Mouse (Mus musculus) hindbrain, embryonic 14.5 days (tissue): ENCODE measurements at regions not wholly inside any gene's neighbourhood (a gene's known extent, or its start where the extent isn't known, plus 50 kb on each side); places are given as distances from the start of the nearest gene placed in this dataset.
"Not testable (repeated sequence)": the region's sequence is repeated elsewhere in the genome, so short reads cannot be mapped to it uniquely, and the experiment has no call there.

ENCODE experiments used
- ATAC-seq: fragments of 200-750 bp; cut with Nextera tagmentation; 2 replicates; pipeline ENCODE4 v1.8.0; 2017; ENCODE audit warnings: moderate number of reproducible peaks, mild to moderate bottlenecking, moderate TSS enrichment, moderate library complexity; ENCODE audit not compliant: low FRiP score
- DNase-seq: peaks from one replicate; pipeline ENCODE4 v3.0.0-alpha.2; 2015; ENCODE audit warnings: low spot score
- H3K27ac ChIP-seq: fragments of 300-500 bp; sonication (generic); 2 replicates; pipeline ENCODE4 v1.5.1; 2014; ENCODE audit warnings: mild to moderate bottlenecking, moderate library complexity
- H3K27me3 ChIP-seq: fragments of 300-500 bp; sonication (generic); 2 replicates; pipeline ENCODE4 v1.6.1; 2014; ENCODE audit warnings: mild to moderate bottlenecking, low read length, mixed read lengths; ENCODE audit not compliant: control insufficient read depth, insufficient read depth
- H3K36me3 ChIP-seq: fragments of 300-500 bp; sonication (generic); replicated peaks from 2 replicates; pipeline ENCODE4 v1.6.1; 2014; ENCODE audit not compliant: control insufficient read depth, insufficient read depth
- H3K4me1 ChIP-seq: fragments of 300-500 bp; sonication (generic); replicated peaks from 2 replicates; pipeline ENCODE4 v1.6.1; 2014; ENCODE audit warnings: antibody characterized with exemption, low read length, mixed read lengths; ENCODE audit not compliant: control insufficient read depth, insufficient read depth
- H3K4me2 ChIP-seq: fragments of 300-500 bp; sonication (generic); replicated peaks from 2 replicates; pipeline ENCODE4 v1.6.1; 2014; ENCODE audit warnings: mild to moderate bottlenecking, moderate library complexity
- H3K4me3 ChIP-seq: fragments of 300-500 bp; sonication (generic); replicated peaks from 2 replicates; pipeline ENCODE4 v1.5.1; 2014; ENCODE audit warnings: mild to moderate bottlenecking, low read length
- H3K9ac ChIP-seq: fragments of 300-500 bp; sonication (generic); 2 replicates; pipeline ENCODE4 v1.6.1; 2014
- H3K9me3 ChIP-seq: fragments of 300-500 bp; sonication (generic); 2 replicates; pipeline ENCODE4 v1.6.1; 2016; ENCODE audit warnings: low read length; ENCODE audit not compliant: control insufficient read depth
- WGBS: fragments of 180-500 bp; shearing (Covaris S2); extraction: QIAGEN DNeasy Blood & Tissue Kit; methylation state at CpG from one replicate; pipeline ENCODE4 v1.1.7; 2014; 5-methylcytosine and 5-hydroxymethylcytosine counted together

- Histone ChIP-seq H3K9me3 (no peaks in the 10 kb centered on the region; the same call in 1 of the 2 replicates), H3K36me3 (no peaks in the 10 kb centered on the region), H3K27ac (no peak overlapping the region), H3K4me2 (no peak overlapping the region), H3K9ac (no peak overlapping the region), H3K27me3 (peaks cover 9% of the 10 kb centered on the region; the same call in 1 of the 2 replicates), H3K4me3 (no peak overlapping the region), H3K4me1 (peaks cover 9% of the 10 kb centered on the region)
- ATAC-seq (no peak), DNase-seq (no peak)
- WGBS = 97% methylated on average over 8 of the region's 8 CpGs
These were observed 61.7 kb upstream of the Cpm start for GRCm38 (mm10) chr10:117567379-117568137.

DNA sequence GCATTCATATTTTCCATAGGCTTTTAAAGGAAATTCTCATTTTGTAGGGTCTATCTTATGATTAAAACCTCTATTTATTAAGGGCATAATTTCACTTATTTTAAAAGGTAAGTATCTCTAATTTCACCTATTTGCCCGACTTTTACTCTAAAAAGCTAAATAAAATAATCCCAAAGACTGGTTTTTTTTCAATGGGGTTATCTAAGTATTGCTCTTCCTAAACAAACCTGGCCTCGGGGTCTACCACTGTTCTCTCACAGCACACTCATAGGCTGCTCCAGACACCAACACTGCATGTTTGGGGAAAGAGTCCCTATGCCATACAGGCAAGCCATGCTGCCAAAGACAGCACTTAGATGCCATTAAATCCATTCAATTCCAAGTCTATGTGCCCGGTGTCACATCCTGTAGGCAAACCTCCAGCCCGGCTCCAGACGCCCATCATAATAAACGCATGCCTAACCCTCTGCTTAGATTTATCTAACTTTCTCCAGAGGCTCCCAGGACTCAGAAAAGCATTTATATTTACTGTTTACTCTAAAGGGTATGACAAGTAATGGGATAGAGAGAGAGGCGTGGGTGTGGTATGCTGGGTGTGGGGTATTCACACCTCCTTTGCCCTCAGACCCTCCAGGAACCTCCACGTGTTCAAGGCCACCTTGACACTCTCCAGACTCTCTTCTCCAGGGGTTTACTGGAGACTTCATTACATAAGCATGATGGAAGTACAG, 62.5 kb upstream of the Cpm start:
- DNase-seq (no peak), ATAC-seq (no peak)
- Histone ChIP-seq H3K9me3 (no peaks in the 10 kb centered on the region; the same call in 1 of the 2 replicates), H3K9ac (no peak overlapping the region), H3K27me3 (peaks cover 5% of the 10 kb centered on the region; the same call in 1 of the 2 replicates), H3K27ac (no peak overlapping the region), H3K4me3 (no peak overlapping the region), H3K4me1 (peaks cover 9% of the 10 kb centered on the region), H3K36me3 (no peaks in the 10 kb centered on the region), H3K4me2 (no peak overlapping the region)
- 91% methylated on average over 8 of the region's 8 CpGs for WGBS

- DNase-seq = no peak
- Histone ChIP-seq H3K9ac (no peak overlapping the region), H3K4me1 (peaks cover 4% of the 10 kb centered on the region), H3K4me2 (no peak overlapping the region), H3K36me3 (no peaks in the 10 kb centered on the region), H3K9me3 (no peaks in the 10 kb centered on the region; the same call in 1 of the 2 replicates), H3K4me3 (no peak overlapping the region), H3K27ac (no peak overlapping the region), H3K27me3 (peaks cover 5% of the 10 kb centered on the region; the same call in 1 of the 2 replicates)
- 88% methylated on average over 3 of the region's 3 CpGs for WGBS
- ATAC-seq = no peak
These were observed 63.1 kb upstream of the Cpm start for GRCm38 (mm10) chr10:117566204-117566603.

DNA sequence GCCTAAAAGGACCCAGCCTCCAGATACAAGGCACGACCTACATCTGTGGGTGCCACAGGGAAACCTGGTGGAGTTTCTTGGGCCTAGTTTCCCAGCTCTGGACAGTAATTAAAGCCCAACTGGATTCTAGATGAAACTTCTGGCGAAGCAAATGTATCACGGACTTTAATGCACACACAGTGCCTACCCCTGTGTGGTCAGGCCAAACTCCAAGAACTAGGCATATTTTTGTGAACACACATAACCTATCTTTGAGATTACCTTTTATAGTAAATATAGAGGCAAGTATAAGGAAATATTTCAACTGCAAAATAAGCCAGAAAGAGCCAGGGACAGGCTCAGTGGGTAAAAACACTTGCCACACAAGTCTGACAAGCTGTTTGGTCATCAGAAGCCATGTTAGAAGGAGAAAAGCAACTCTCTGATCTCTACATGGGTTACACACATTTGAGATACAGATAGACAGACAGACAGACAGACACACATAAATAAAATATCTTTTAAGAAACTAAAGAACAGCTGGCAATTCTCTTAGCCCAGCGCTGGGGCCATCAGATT, 63.7 kb upstream of the Cpm start:
- peaks cover 5% of the 10 kb centered on the region; the same call in 1 of the 2 replicates for H3K27me3 ChIP-seq
- H3K4me1 ChIP-seq = no peaks in the 10 kb centered on the region
- no peaks in the 10 kb centered on the region for H3K36me3 ChIP-seq
- H3K4me2 ChIP-seq = no peak overlapping the region
- H3K27ac ChIP-seq = no peak overlapping the region
- H3K9me3 ChIP-seq = no peaks in the 10 kb centered on the region; the same call in 1 of the 2 replicates
- no peak overlapping the region for H3K9ac ChIP-seq
- ATAC-seq (no peak), DNase-seq (no peak)
- no peak overlapping the region for H3K4me3 ChIP-seq
- 94% methylated on average over 4 of the region's 4 CpGs for WGBS

GRCm38 (mm10) chr10:117565110-117565509, 64.2 kb upstream of the Cpm start:
- no peak overlapping the region for H3K4me2 ChIP-seq
- H3K4me1 ChIP-seq = no peaks in the 10 kb centered on the region
- ATAC-seq (no peak), DNase-seq (no peak)
- H3K36me3 ChIP-seq = no peaks in the 10 kb centered on the region
- no peak overlapping the region for H3K9ac ChIP-seq
- H3K27me3 ChIP-seq = peaks cover 1% of the 10 kb centered on the region; the same call in 1 of the 2 replicates
- H3K27ac ChIP-seq = no peak overlapping the region
- 99% methylated on average over 3 of the region's 3 CpGs for WGBS
- H3K9me3 ChIP-seq = no peaks in the 10 kb centered on the region; the same call in 1 of the 2 replicates
- no peak overlapping the region for H3K4me3 ChIP-seq

- H3K36me3 ChIP-seq = no peaks in the 10 kb centered on the region
- no peak overlapping the region for H3K4me2 ChIP-seq
- DNase-seq = no peak
- H3K27me3 ChIP-seq = no peaks in the 10 kb centered on the region
- no peak overlapping the region for H3K9ac ChIP-seq
- ATAC-seq = no peak
- H3K4me3 ChIP-seq = no peak overlapping the region
- no peaks in the 10 kb centered on the region; the same call in 1 of the 2 replicates for H3K4me1 ChIP-seq
- 36% methylated on average over 12 of the region's 12 CpGs for WGBS
- no peaks in the 10 kb centered on the region; the same call in 1 of the 2 replicates for H3K9me3 ChIP-seq
- H3K27ac ChIP-seq = no peak overlapping the region
These were observed 64.9 kb upstream of the Cpm start for GRCm38 (mm10) chr10:117564118-117565040.

GRCm38 (mm10) chr10:117563429-117564117, 65.7 kb upstream of the Cpm start:
- ATAC-seq = no peak
- no peak overlapping the region for H3K27ac ChIP-seq
- no peaks in the 10 kb centered on the region for H3K27me3 ChIP-seq
- H3K4me3 ChIP-seq = no peak overlapping the region
- H3K4me2 ChIP-seq = no peak overlapping the region
- H3K9ac ChIP-seq = no peak overlapping the region
- no peaks in the 10 kb centered on the region; the same call in 1 of the 2 replicates for H3K4me1 ChIP-seq
- no peak for DNase-seq
- H3K36me3 ChIP-seq = no peaks in the 10 kb centered on the region
- WGBS = 71% methylated on average over 8 of the region's 8 CpGs
- H3K9me3 ChIP-seq = no peaks in the 10 kb centered on the region; the same call in 1 of the 2 replicates

GRCm38 (mm10) chr10:117562850-117563248, 66.5 kb upstream of the Cpm start:
- H3K4me1 ChIP-seq, DNase-seq, H3K27ac ChIP-seq, H3K4me3 ChIP-seq, H3K9ac ChIP-seq, H3K27me3 ChIP-seq, H3K9me3 ChIP-seq, ATAC-seq, H3K36me3 ChIP-seq, H3K4me2 ChIP-seq: not testable (repeated sequence)
- WGBS = 92% methylated on average over 3 of the region's 3 CpGs
